Mouse (Mus musculus) MEL (cell line): ENCODE data around the gene Neurod2. TPM values are rescaled to one million over a fixed set of nuclear protein-coding genes. Genes with fewer than 3 reads are reported as not detected.

ENCODE experiments used
- DNase-seq: peaks from one replicate; pipeline ENCODE4 v3.0.0; 2011; ENCODE audit warnings: low read depth, low spot score
- H3K27ac ChIP-seq: 2 replicates; pipeline ENCODE4 v1.5.1; 2012; ENCODE audit warnings: low read depth, mild to moderate bottlenecking, control low read depth, low read length, moderate library complexity; ENCODE audit not compliant: control insufficient read depth
- H3K27me3 ChIP-seq, 2 experiments: fragments of 150-350 bp in 1 of 2; sonication (generic) in 1 of 2; 2 replicates each; pipeline ENCODE4 v1.6.1; 2012; ENCODE audit warnings: low read length in 2 of 2, mild to moderate bottlenecking in 2 of 2, improper control_type of control experiment in 1 of 2, moderate library complexity in 1 of 2; ENCODE audit not compliant: insufficient read depth in 2 of 2, control insufficient read depth in 1 of 2
- H3K36me3 ChIP-seq, 2 experiments: 2 replicates each; pipeline ENCODE4 v1.6.1; 2012 to 2014; ENCODE audit warnings: low read length in 2 of 2, improper control_type of control experiment in 1 of 2, inconsistent platforms in 1 of 2, mild to moderate bottlenecking in 1 of 2; ENCODE audit not compliant: insufficient read depth in 2 of 2, control insufficient read depth in 1 of 2
- H3K4me1 ChIP-seq, 2 experiments: fragments of 150-350 bp in 1 of 2; sonication (generic) in 1 of 2; 2 replicates each; pipeline ENCODE4 v1.6.1; 2012; ENCODE audit warnings: low read length in 2 of 2, improper control_type of control experiment in 1 of 2, mild to moderate bottlenecking in 1 of 2; ENCODE audit not compliant: insufficient read depth in 2 of 2, control insufficient read depth in 1 of 2
- H3K4me3 ChIP-seq, 2 experiments: fragments of 150-350 bp in 1 of 2; sonication (generic) in 1 of 2; 2 replicates each; pipeline ENCODE4 v1.5.1; 2012; ENCODE audit warnings: low read depth in 2 of 2, low read length in 2 of 2, mild to moderate bottlenecking in 2 of 2, moderate library complexity in 2 of 2, control low read depth in 1 of 2, improper control_type of control experiment in 1 of 2; ENCODE audit not compliant: control insufficient read depth in 1 of 2, insufficient read depth in 1 of 2
- H3K79me2 ChIP-seq: 2 replicates; pipeline ENCODE4 v1.6.1; 2012; ENCODE audit warnings: mild to moderate bottlenecking, low read length, moderate library complexity; ENCODE audit not compliant: control insufficient read depth, poor library complexity, insufficient read depth
- H3K9ac ChIP-seq: 2 replicates; pipeline ENCODE4 v1.6.1; 2012; ENCODE audit warnings: low read depth, mild to moderate bottlenecking, control low read depth, low read length, moderate library complexity; ENCODE audit not compliant: control insufficient read depth, poor library complexity, severe bottlenecking
- H3K9me3 ChIP-seq: fragments of 150-350 bp; sonication (generic); replicated peaks from 2 replicates; pipeline ENCODE4 v1.6.1; 2012; ENCODE audit warnings: mild to moderate bottlenecking, low read length, improper control_type of control experiment, moderate library complexity; ENCODE audit not compliant: insufficient read depth
- BHLHE40 ChIP-seq: IDR thresholded peaks from 2 replicates; pipeline ENCODE4 v1.6.1; 2012; ENCODE audit warnings: low read depth, mild to moderate bottlenecking, inconsistent platforms, low read length, improper control_type of control experiment, borderline replicate concordance
- CHD1 ChIP-seq: IDR thresholded peaks from 2 replicates; pipeline ENCODE4 v1.6.1; 2012; ENCODE audit warnings: low read depth, mild to moderate bottlenecking, inconsistent platforms, low read length, improper control_type of control experiment
- CHD2 ChIP-seq: IDR thresholded peaks from 2 replicates; pipeline ENCODE4 v1.6.1; 2011; ENCODE audit warnings: low read length, improper control_type of control experiment
- CTCF ChIP-seq, 3 experiments: IDR thresholded peaks in 2 of 3; conservative IDR thresholded peaks in 1 of 3; 2 replicates each; pipeline ENCODE4 v1.5.1; 2011 to 2012; ENCODE audit warnings: low read length in 3 of 3, low read depth in 2 of 3, mild to moderate bottlenecking in 2 of 3, improper control_type of control experiment in 1 of 3, inconsistent platforms in 1 of 3, mixed read lengths in 1 of 3, moderate library complexity in 1 of 3; ENCODE audit not compliant: control insufficient read depth in 1 of 3, insufficient read depth in 1 of 3, poor library complexity in 1 of 3, severe bottlenecking in 1 of 3
- E2F4 ChIP-seq: IDR thresholded peaks from 2 replicates; pipeline ENCODE4 v1.6.1; 2011; ENCODE audit warnings: low read depth, low read length, improper control_type of control experiment, borderline replicate concordance
- EP300 ChIP-seq, 2 experiments: IDR thresholded peaks; 2 replicates each; pipeline ENCODE4 v1.6.1; 2011; ENCODE audit warnings: improper control_type of control experiment in 2 of 2, low read length in 2 of 2, low read depth in 1 of 2, mild to moderate bottlenecking in 1 of 2
- ETS1 ChIP-seq: IDR thresholded peaks from 2 replicates; pipeline ENCODE4 v1.6.1; 2012; ENCODE audit warnings: low read depth, mild to moderate bottlenecking, inconsistent platforms, low read length, improper control_type of control experiment, moderate library complexity
- GABPA ChIP-seq: IDR thresholded peaks from 2 replicates; pipeline ENCODE4 v1.6.1; 2012; ENCODE audit warnings: low read depth, mild to moderate bottlenecking, inconsistent platforms, low read length, improper control_type of control experiment, moderate library complexity
- GATA1 ChIP-seq: IDR thresholded peaks from 2 replicates; pipeline ENCODE4 v1.6.1; 2011; ENCODE audit warnings: low read depth, low read length, improper control_type of control experiment
- HCFC1 ChIP-seq: IDR thresholded peaks from 2 replicates; pipeline ENCODE4 v1.6.1; 2012; ENCODE audit warnings: low read depth, mild to moderate bottlenecking, inconsistent platforms, low read length, improper control_type of control experiment, moderate library complexity
- JUND ChIP-seq: IDR thresholded peaks from 2 replicates; pipeline ENCODE4 v1.6.1; 2011; ENCODE audit warnings: low read depth, mild to moderate bottlenecking, improper control_type of control experiment, low read length
- KAT2A ChIP-seq: conservative IDR thresholded peaks from 2 replicates; pipeline ENCODE4 v1.6.1; 2012; ENCODE audit warnings: low read depth, low read length, improper control_type of control experiment, inconsistent platforms
- MAFK ChIP-seq: IDR thresholded peaks from 2 replicates; pipeline ENCODE4 v1.6.1; 2011; ENCODE audit warnings: low read depth, mild to moderate bottlenecking, low read length, improper control_type of control experiment, borderline replicate concordance
- MAX ChIP-seq: IDR thresholded peaks from 2 replicates; pipeline ENCODE4 v1.6.1; 2011; ENCODE audit warnings: low read length, improper control_type of control experiment
- MXI1 ChIP-seq: IDR thresholded peaks from 2 replicates; pipeline ENCODE4 v1.6.1; 2011; ENCODE audit warnings: mild to moderate bottlenecking, low read depth, low read length, improper control_type of control experiment
- MYB ChIP-seq: IDR thresholded peaks from 2 replicates; pipeline ENCODE4 v1.6.1; 2011; ENCODE audit warnings: mild to moderate bottlenecking, low read depth, low read length, improper control_type of control experiment
- MYC ChIP-seq: IDR thresholded peaks from 2 replicates; pipeline ENCODE4 v1.6.1; 2011; ENCODE audit warnings: low read depth, mild to moderate bottlenecking, low read length, improper control_type of control experiment, moderate library complexity
- NELFE ChIP-seq: IDR thresholded peaks from 2 replicates; pipeline ENCODE4 v1.6.1; 2011; ENCODE audit warnings: low read depth, low read length, improper control_type of control experiment
- POLR2A ChIP-seq, 2 experiments: IDR thresholded peaks; 2 replicates each; pipeline ENCODE4 v1.6.1; 2011 to 2012; ENCODE audit warnings: low read length in 2 of 2, mild to moderate bottlenecking in 2 of 2, control low read depth in 1 of 2, improper control_type of control experiment in 1 of 2, low read depth in 1 of 2, moderate library complexity in 1 of 2; ENCODE audit not compliant: control insufficient read depth in 1 of 2, insufficient read depth in 1 of 2, poor library complexity in 1 of 2
- POLR2AphosphoS2 ChIP-seq: IDR thresholded peaks from 2 replicates; pipeline ENCODE4 v1.6.1; 2011; ENCODE audit warnings: low read length, improper control_type of control experiment
- POLR2AphosphoS5 ChIP-seq: IDR thresholded peaks from 2 replicates; pipeline ENCODE4 v1.6.1; 2012; ENCODE audit warnings: low read depth, borderline replicate concordance, mild to moderate bottlenecking, inconsistent platforms, low read length, moderate library complexity, mixed read lengths
- RAD21 ChIP-seq: IDR thresholded peaks from 2 replicates; pipeline ENCODE4 v1.6.1; 2011; ENCODE audit warnings: mild to moderate bottlenecking, low read depth, low read length, improper control_type of control experiment
- SMC3 ChIP-seq: IDR thresholded peaks from 2 replicates; pipeline ENCODE4 v1.6.1; 2011; ENCODE audit warnings: low read depth, low read length, improper control_type of control experiment
- TAL1 ChIP-seq: IDR thresholded peaks from 2 replicates; pipeline ENCODE4 v1.6.1; 2012; ENCODE audit warnings: mild to moderate bottlenecking, inconsistent platforms, low read length, moderate library complexity, mixed read lengths
- TCF12 ChIP-seq: IDR thresholded peaks from 2 replicates; pipeline ENCODE4 v1.6.1; 2014; ENCODE audit warnings: low read depth, mild to moderate bottlenecking, inconsistent platforms, low read length, improper control_type of control experiment, moderate library complexity
- UBTF ChIP-seq: IDR thresholded peaks from 2 replicates; pipeline ENCODE4 v1.6.1; 2012; ENCODE audit warnings: low read depth, mild to moderate bottlenecking, inconsistent platforms, low read length, improper control_type of control experiment, moderate library complexity, borderline replicate concordance; ENCODE audit not compliant: insufficient read depth
- USF2 ChIP-seq, 2 experiments: IDR thresholded peaks; 2 replicates each; pipeline ENCODE4 v1.6.1; 2011 to 2012; ENCODE audit warnings: improper control_type of control experiment in 2 of 2, low read length in 2 of 2, borderline replicate concordance in 1 of 2, inconsistent platforms in 1 of 2, low read depth in 1 of 2, mild to moderate bottlenecking in 1 of 2; ENCODE audit not compliant: insufficient read depth in 1 of 2
- ZC3H11A ChIP-seq: IDR thresholded peaks from 2 replicates; pipeline ENCODE4 v1.6.1; 2012; ENCODE audit warnings: low read depth, mild to moderate bottlenecking, inconsistent platforms, low read length, improper control_type of control experiment
- ZNF384 ChIP-seq: IDR thresholded peaks from 2 replicates; pipeline ENCODE4 v1.6.1; 2012; ENCODE audit warnings: low read depth, mild to moderate bottlenecking, inconsistent platforms, low read length, improper control_type of control experiment
- polyA plus RNA-seq, 2 experiments: library from polyadenylated mRNA; stranded (reverse) in 1 of 2; unstranded in 1 of 2; fragments of >175 nt in 1 of 2; fragments of >200 nt in 1 of 2; gene quantifications; 2 replicates each; pipeline versions ENCODE4 v1.2.1 to v1.2.4; 2012; ENCODE audit warnings: low replicate concordance in 2 of 2, low read depth in 1 of 2; ENCODE audit not compliant: insufficient read length in 2 of 2, insufficient read depth in 1 of 2, missing spikeins in 1 of 2
- total RNA-seq: library from RNA; depleted of rRNA; stranded (reverse); fragments of 300-350 nt; gene quantifications from 2 replicates; pipeline ENCODE4 v1.2.3, GENCODE M21; 2012

The Neurod2 gene
- total and polyA plus RNA-seq, 3 experiments, result not detected

DNA sequence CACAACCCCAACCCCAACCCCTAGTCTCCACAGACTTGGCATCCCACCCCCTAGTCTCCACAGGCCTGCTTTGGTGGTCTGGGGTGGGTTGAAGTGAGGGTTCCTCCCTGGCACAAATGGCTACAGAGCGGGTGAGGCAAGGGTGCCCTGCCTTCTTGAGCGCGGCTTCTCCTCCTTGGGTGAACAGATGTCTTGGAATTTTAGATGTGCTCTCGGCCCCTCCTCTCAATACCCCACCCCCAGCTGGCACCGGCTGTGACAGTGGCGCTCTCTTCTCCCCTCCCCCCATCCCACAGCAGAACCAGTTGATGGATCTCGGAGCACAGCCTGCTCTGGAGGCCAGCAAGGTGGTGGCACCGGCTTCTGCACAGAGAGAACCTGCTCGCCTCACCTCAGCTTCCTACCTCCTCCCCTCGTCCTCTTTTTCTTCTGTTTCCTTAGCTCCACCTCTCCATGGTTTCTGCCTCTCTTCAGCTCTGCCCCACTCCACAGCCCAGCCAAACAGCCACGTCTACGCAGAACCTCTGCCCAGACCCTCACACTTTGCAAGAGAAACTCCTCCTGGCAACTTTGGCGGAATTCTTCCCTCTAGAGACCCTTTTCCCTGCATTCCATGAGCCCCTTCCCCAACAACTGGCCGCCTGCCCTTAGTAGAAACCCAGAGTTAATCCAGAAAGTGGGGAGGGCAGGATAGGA is 10.9 kb downstream of the Neurod2 start:
- Histone ChIP-seq H3K9ac (no peak overlapping the region), H3K79me2 (no peaks in the 10 kb centered on the region), H3K27me3 (peaks cover 14 to 37% of the 10 kb centered on the region in 2 experiments), H3K36me3 (no peaks in the 10 kb centered on the region), H3K4me3 (no peak overlapping the region), H3K27ac (no peak overlapping the region), H3K4me1 (peaks cover 0 to 2% of the 10 kb centered on the region in 2 experiments; a peak in 1 of 4 replicates), H3K9me3 (no peaks in the 10 kb centered on the region)
- DNase-seq, result no peak
- TF ChIP-seq GABPA (no peak), POLR2A (IDR thresholded peaks at IDR 0.05; ENCODE audit: control insufficient read depth in 1 of 2, insufficient read depth in 1 of 2, low read depth in 1 of 2, low read length in 2 of 2, poor library complexity in 1 of 2) (no peak), EP300 (IDR thresholded peaks at IDR 0.05; ENCODE audit: low read depth in 1 of 2, low read length in 2 of 2) (no peak), CTCF (IDR thresholded peaks at IDR 0.05 in 2 of 3, conservative IDR thresholded peaks at IDR 0.05 in 1 of 3; ENCODE audit: control insufficient read depth in 1 of 3, insufficient read depth in 1 of 3, low read depth in 2 of 3, low read length in 3 of 3, poor library complexity in 1 of 3, severe bottlenecking in 1 of 3) (no peak), MYC (no peak), MXI1 (no peak), SMC3 (no peak), TAL1 (no peak), NELFE (no peak), ZNF384 (no peak), MYB (no peak), ZC3H11A (no peak), HCFC1 (no peak), KAT2A (no peak), BHLHE40 (no peak), CHD1 (no peak), GATA1 (no peak), UBTF (no peak), USF2 (IDR thresholded peaks at IDR 0.05; ENCODE audit: borderline replicate concordance in 1 of 2, insufficient read depth in 1 of 2, low read depth in 1 of 2, low read length in 2 of 2) (no peak), TCF12 (no peak)

DNA sequence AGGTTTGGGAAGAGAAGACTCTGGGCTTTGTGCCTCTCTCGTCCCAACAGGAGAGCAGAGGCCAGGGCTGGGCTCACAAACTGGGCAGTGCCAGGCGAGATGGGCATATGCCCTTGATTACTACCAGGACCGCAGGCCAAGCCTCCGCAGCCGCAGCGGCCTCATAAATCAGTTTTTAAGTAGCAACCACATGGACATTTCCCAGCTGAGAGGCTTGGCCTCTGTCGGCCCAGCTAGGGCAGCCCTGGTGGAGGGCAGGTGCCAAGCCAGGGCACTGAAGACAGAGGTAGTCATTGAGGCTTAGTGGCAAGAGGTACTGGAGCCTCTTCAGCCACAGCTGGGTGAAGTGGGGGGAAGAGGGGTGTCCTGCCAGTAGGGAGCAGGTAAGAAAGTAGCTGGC is 12.0 kb downstream of the Neurod2 start:
- H3K36me3 ChIP-seq, result no peaks in the 10 kb centered on the region
- H3K27ac ChIP-seq, result no peak overlapping the region
- H3K9me3 ChIP-seq, result no peaks in the 10 kb centered on the region
- peaks cover 14 to 34% of the 10 kb centered on the region in 2 experiments for H3K27me3 ChIP-seq
- no peak overlapping the region for H3K4me3 ChIP-seq
- H3K9ac ChIP-seq, result no peak overlapping the region
- TF ChIP-seq POLR2AphosphoS2, result no peak
- no peak for TF ChIP-seq MXI1
- TF ChIP-seq CHD1, result no peak
- TF ChIP-seq POLR2A (IDR thresholded peaks at IDR 0.05; ENCODE audit: control insufficient read depth in 1 of 2, insufficient read depth in 1 of 2, low read depth in 1 of 2, low read length in 2 of 2, poor library complexity in 1 of 2), result no peak
- TF ChIP-seq CTCF (IDR thresholded peaks at IDR 0.05 in 2 of 3, conservative IDR thresholded peaks at IDR 0.05 in 1 of 3; ENCODE audit: control insufficient read depth in 1 of 3, insufficient read depth in 1 of 3, low read depth in 2 of 3, low read length in 3 of 3, poor library complexity in 1 of 3, severe bottlenecking in 1 of 3), result no peak
- no peak for TF ChIP-seq TAL1
- TF ChIP-seq JUND, result no peak
- TF ChIP-seq SMC3, result no peak
- TF ChIP-seq BHLHE40, result no peak
- TF ChIP-seq E2F4, result no peak
- TF ChIP-seq HCFC1, result no peak
- TF ChIP-seq POLR2AphosphoS5, result no peak
- no peak for TF ChIP-seq MAFK
- no peak for TF ChIP-seq EP300 (IDR thresholded peaks at IDR 0.05; ENCODE audit: low read depth in 1 of 2, low read length in 2 of 2)
- TF ChIP-seq ETS1, result no peak
- no peak for TF ChIP-seq CHD2
- TF ChIP-seq RAD21, result no peak
- TF ChIP-seq MAX, result no peak
- no peak for TF ChIP-seq TCF12
- H3K4me1 ChIP-seq, result peaks cover 0 to 2% of the 10 kb centered on the region in 2 experiments; a peak in 1 of 4 replicates
- no peaks in the 10 kb centered on the region for H3K79me2 ChIP-seq
- DNase-seq, result no peak
